Mouse (Mus musculus): ENCODE data around the gene Gimap9.
"Not testable (repeated sequence)": the region's sequence is repeated elsewhere in the genome, so short reads cannot be mapped to it uniquely, and the experiment has no call there.

Gimap9 gene

GRCm38 (mm10) chr6:48664750-48665149 is 11.2 kb upstream of the Gimap9 start:
- no peak for DNase-seq (ENCODE audit: low spot score in 2 of 2)

- DNase-seq (ENCODE audit: low spot score in 2 of 2): no peak
Measured at GRCm38 (mm10) chr6:48665471-48665870, 10.5 kb upstream of the Gimap9 start.

- no peak for DNase-seq (ENCODE audit: low spot score in 2 of 2)
Measured at GRCm38 (mm10) chr6:48666159-48666586, 9.8 kb upstream of the Gimap9 start.

GRCm38 (mm10) chr6:48668022-48668421 is 7.9 kb upstream of the Gimap9 start:
- no peak for DNase-seq (ENCODE audit: low spot score in 2 of 2)

GRCm38 (mm10) chr6:48669446-48669969 is 6.4 kb upstream of the Gimap9 start:
- DNase-seq (ENCODE audit: low spot score in 2 of 2): no peak

- DNase-seq (ENCODE audit: low spot score in 2 of 2): no peak
Measured at GRCm38 (mm10) chr6:48674291-48675058, 1.5 kb upstream of the Gimap9 start.

GRCm38 (mm10) chr6:48675400-48675930 is 464 bp upstream of the Gimap9 start:
- no peak for DNase-seq (ENCODE audit: low spot score in 2 of 2)

GRCm38 (mm10) chr6:48676860-48677415 is 1.0 kb downstream of the Gimap9 start:
- DNase-seq (ENCODE audit: low spot score in 2 of 2): no peak

GRCm38 (mm10) chr6:48677492-48678345 is 1.8 kb downstream of the Gimap9 start:
- no peak for DNase-seq (ENCODE audit: low spot score in 2 of 2)

- DNase-seq (ENCODE audit: low spot score in 2 of 2): no peak
Measured at GRCm38 (mm10) chr6:48678391-48678790, 2.5 kb downstream of the Gimap9 start.

- no peak for DNase-seq (ENCODE audit: low spot score in 2 of 2)
Measured at GRCm38 (mm10) chr6:48679701-48680100, 3.8 kb downstream of the Gimap9 start.

- no peak for DNase-seq (ENCODE audit: low spot score in 2 of 2)
Measured at GRCm38 (mm10) chr6:48680421-48680820, 4.5 kb downstream of the Gimap9 start.

- no peak for DNase-seq (ENCODE audit: low spot score in 2 of 2)
Measured at GRCm38 (mm10) chr6:48681472-48682090, 5.7 kb downstream of the Gimap9 start.

GRCm38 (mm10) chr6:48682271-48682670 is 6.3 kb downstream of the Gimap9 start:
- no peak for DNase-seq (ENCODE audit: low spot score in 2 of 2)

- DNase-seq (ENCODE audit: low spot score in 2 of 2): not testable (repeated sequence)
Measured at GRCm38 (mm10) chr6:48683263-48683821, 7.4 kb downstream of the Gimap9 start.

- DNase-seq (ENCODE audit: low spot score in 2 of 2): no peak
Measured at GRCm38 (mm10) chr6:48684319-48684718, 8.4 kb downstream of the Gimap9 start, which contains the start of gene Gimap4. Gene Gimap4, plus strand, starts transcription at chr6:48684549.

GRCm38 (mm10) chr6:48684806-48685205 is 8.9 kb downstream of the Gimap9 start:
- DNase-seq (ENCODE audit: low spot score in 2 of 2): no peak

GRCm38 (mm10) chr6:48685251-48685650 is 9.3 kb downstream of the Gimap9 start:
- DNase-seq (ENCODE audit: low spot score in 2 of 2): no peak

- DNase-seq (ENCODE audit: low spot score in 2 of 2): no peak
Measured at GRCm38 (mm10) chr6:48685694-48686665, 10.1 kb downstream of the Gimap9 start.

- no peak for DNase-seq (ENCODE audit: low spot score in 2 of 2)
Measured at GRCm38 (mm10) chr6:48687077-48687476, 11.1 kb downstream of the Gimap9 start.

Data from frontal cortex, postnatal 25 days (tissue).